Mouse (Mus musculus): Measurements from ENCODE around the gene Tmem248. TPM values are rescaled to one million over a fixed set of nuclear protein-coding genes. Genes with fewer than 3 reads are reported as not detected.

Tmem248 gene
- polyA plus RNA-seq, 1 experiment = 23.6 TPM

- TF ChIP-seq CTCF (IDR thresholded peaks at IDR 0.05; ENCODE audit: extremely low read depth, insufficient read length, insufficient replicate concordance, low read depth, low read length) = no peak
- TF ChIP-seq POLR2A (IDR thresholded peaks at IDR 0.05; ENCODE audit: low read depth, low read length) = no peak
- H3K4me3 ChIP-seq (ENCODE audit: low read depth, low read length) = no peak overlapping the region
- no peaks in the 10 kb centered on the region for H3K27me3 ChIP-seq (ENCODE audit: control insufficient read depth, insufficient read depth, low read length)
- 66% methylated on average over 5 of the region's 5 CpGs for WGBS
- H3K36me3 ChIP-seq (ENCODE audit: control insufficient read depth, insufficient read depth, low read length) = peaks cover 6% of the 10 kb centered on the region
- no peak overlapping the region for H3K27ac ChIP-seq (ENCODE audit: insufficient read depth, low read depth, low read length)
- peaks cover 10% of the 10 kb centered on the region; the same call in 1 of the 2 replicates for H3K4me1 ChIP-seq (ENCODE audit: control insufficient read depth, insufficient read depth, insufficient read length, low read length)
Observed at GRCm38 (mm10) chr5:130218336-130218735, 1.5 kb downstream of the Tmem248 start.

GRCm38 (mm10) chr5:130221316-130221715, 4.4 kb downstream of the Tmem248 start:
- H3K36me3 ChIP-seq (ENCODE audit: control insufficient read depth, insufficient read depth, low read length) = no peaks in the 10 kb centered on the region
- H3K4me1 ChIP-seq (ENCODE audit: control insufficient read depth, insufficient read depth, insufficient read length, low read length) = peaks cover 15% of the 10 kb centered on the region; the same call in 1 of the 2 replicates
- WGBS = 36% methylated on average over 2 of the region's 2 CpGs
- H3K27me3 ChIP-seq (ENCODE audit: control insufficient read depth, insufficient read depth, low read length) = no peaks in the 10 kb centered on the region
- H3K4me3 ChIP-seq (ENCODE audit: low read depth, low read length) = no peak overlapping the region
- TF ChIP-seq POLR2A (IDR thresholded peaks at IDR 0.05; ENCODE audit: low read depth, low read length) (no peak), CTCF (IDR thresholded peaks at IDR 0.05; ENCODE audit: extremely low read depth, insufficient read length, insufficient replicate concordance, low read depth, low read length) (no peak)
- H3K27ac ChIP-seq (ENCODE audit: insufficient read depth, low read depth, low read length) = 0 out of 2 replicates have a peak overlapping the region, but pooled peaks have one; percentile 68

- Histone ChIP-seq H3K4me3 (ENCODE audit: low read depth, low read length) (peak overlapping the region; percentile 93), H3K4me1 (ENCODE audit: control insufficient read depth, insufficient read depth, insufficient read length, low read length) (peaks cover 16% of the 10 kb centered on the region; the same call in 1 of the 2 replicates), H3K27me3 (ENCODE audit: control insufficient read depth, insufficient read depth, low read length) (no peaks in the 10 kb centered on the region), H3K36me3 (ENCODE audit: control insufficient read depth, insufficient read depth, low read length) (no peaks in the 10 kb centered on the region), H3K27ac (ENCODE audit: insufficient read depth, low read depth, low read length) (peak overlapping the region; percentile 68; the same call in 1 of the 2 replicates)
- WGBS = under 1% methylated on average over 10 of the region's 10 CpGs
- TF ChIP-seq POLR2A (IDR thresholded peaks at IDR 0.05; ENCODE audit: low read depth, low read length) (no peak), CTCF (IDR thresholded peaks at IDR 0.05; ENCODE audit: extremely low read depth, insufficient read length, insufficient replicate concordance, low read depth, low read length) (no peak)
Observed at GRCm38 (mm10) chr5:130221760-130222145, 4.9 kb downstream of the Tmem248 start.

GRCm38 (mm10) chr5:130222146-130223004, 5.5 kb downstream of the Tmem248 start:
- peaks cover 19% of the 10 kb centered on the region; the same call in 1 of the 2 replicates for H3K4me1 ChIP-seq (ENCODE audit: control insufficient read depth, insufficient read depth, insufficient read length, low read length)
- TF ChIP-seq CTCF (IDR thresholded peaks at IDR 0.05; ENCODE audit: extremely low read depth, insufficient read length, insufficient replicate concordance, low read depth, low read length) (no peak; the same call in 1 of the 2 replicates), POLR2A (IDR thresholded peaks at IDR 0.05; ENCODE audit: low read depth, low read length) (peak; percentile 38; the same call in 1 of the 2 replicates)
- no peaks in the 10 kb centered on the region for H3K36me3 ChIP-seq (ENCODE audit: control insufficient read depth, insufficient read depth, low read length)
- peak overlapping the region; percentile 93 for H3K4me3 ChIP-seq (ENCODE audit: low read depth, low read length)
- peak overlapping the region; percentile 68; the same call in 1 of the 2 replicates for H3K27ac ChIP-seq (ENCODE audit: insufficient read depth, low read depth, low read length)
- under 1% methylated on average over 87 of the region's 88 CpGs for WGBS
- no peaks in the 10 kb centered on the region for H3K27me3 ChIP-seq (ENCODE audit: control insufficient read depth, insufficient read depth, low read length)

- TF ChIP-seq POLR2A (IDR thresholded peaks at IDR 0.05; ENCODE audit: low read depth, low read length) = no peak
- no peaks in the 10 kb centered on the region for H3K27me3 ChIP-seq (ENCODE audit: control insufficient read depth, insufficient read depth, low read length)
- no peak overlapping the region for H3K27ac ChIP-seq (ENCODE audit: insufficient read depth, low read depth, low read length)
- WGBS = 79% methylated on average over 3 of the region's 3 CpGs
- peaks cover 14% of the 10 kb centered on the region; the same call in 1 of the 2 replicates for H3K4me1 ChIP-seq (ENCODE audit: control insufficient read depth, insufficient read depth, insufficient read length, low read length)
- no peak overlapping the region for H3K4me3 ChIP-seq (ENCODE audit: low read depth, low read length)
- H3K36me3 ChIP-seq (ENCODE audit: control insufficient read depth, insufficient read depth, low read length) = peaks cover 14% of the 10 kb centered on the region
Observed at GRCm38 (mm10) chr5:130226790-130227189, 9.9 kb downstream of the Tmem248 start.

GRCm38 (mm10) chr5:130228120-130228519, 11.2 kb downstream of the Tmem248 start:
- Histone ChIP-seq H3K27me3 (ENCODE audit: control insufficient read depth, insufficient read depth, low read length) (no peaks in the 10 kb centered on the region), H3K4me1 (ENCODE audit: control insufficient read depth, insufficient read depth, insufficient read length, low read length) (peaks cover 11% of the 10 kb centered on the region; the same call in 1 of the 2 replicates), H3K4me3 (ENCODE audit: low read depth, low read length) (no peak overlapping the region), H3K36me3 (ENCODE audit: control insufficient read depth, insufficient read depth, low read length) (peaks cover 27% of the 10 kb centered on the region), H3K27ac (ENCODE audit: insufficient read depth, low read depth, low read length) (no peak overlapping the region)
- TF ChIP-seq POLR2A (IDR thresholded peaks at IDR 0.05; ENCODE audit: low read depth, low read length) = no peak
- no peak for TF ChIP-seq CTCF (IDR thresholded peaks at IDR 0.05; ENCODE audit: extremely low read depth, insufficient read length, insufficient replicate concordance, low read depth, low read length)
- 49% methylated on average over 4 of the region's 4 CpGs for WGBS

GRCm38 (mm10) chr5:130236302-130236701, 19.4 kb downstream of the Tmem248 start:
- H3K4me3 ChIP-seq (ENCODE audit: low read depth, low read length) = no peak overlapping the region
- no peaks in the 10 kb centered on the region for H3K27me3 ChIP-seq (ENCODE audit: control insufficient read depth, insufficient read depth, low read length)
- no peak overlapping the region for H3K27ac ChIP-seq (ENCODE audit: insufficient read depth, low read depth, low read length)
- WGBS = 93% methylated on average over 8 of the region's 8 CpGs
- peaks cover 79% of the 10 kb centered on the region for H3K36me3 ChIP-seq (ENCODE audit: control insufficient read depth, insufficient read depth, low read length)
- H3K4me1 ChIP-seq (ENCODE audit: control insufficient read depth, insufficient read depth, insufficient read length, low read length) = no peaks in the 10 kb centered on the region
- TF ChIP-seq POLR2A (IDR thresholded peaks at IDR 0.05; ENCODE audit: low read depth, low read length) (no peak), CTCF (IDR thresholded peaks at IDR 0.05; ENCODE audit: extremely low read depth, insufficient read length, insufficient replicate concordance, low read depth, low read length) (no peak)
